ENCODE assay signal across 1 mouse cellular context in the genomic region with DNA sequence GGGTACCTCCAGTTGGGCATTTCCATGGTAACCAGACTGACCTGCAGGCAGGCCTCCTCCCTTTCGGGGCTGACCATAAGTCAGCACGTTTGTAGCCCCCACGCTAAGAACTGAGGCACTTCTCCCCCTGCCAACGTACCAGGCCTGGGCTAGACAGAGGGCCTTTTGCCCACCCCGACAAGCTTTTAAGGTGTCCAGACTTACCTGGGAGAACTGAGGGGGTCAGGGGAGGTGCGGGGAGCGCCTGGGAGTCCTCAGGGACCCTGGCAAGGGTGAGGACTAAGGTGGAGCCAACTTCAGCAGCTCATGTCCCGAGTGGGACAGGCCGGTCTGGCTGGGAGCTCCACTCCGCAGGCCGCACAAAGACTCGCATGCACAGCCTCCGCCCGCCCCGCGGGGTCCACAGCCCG.
TF ChIP-seq lines count a peak whose summit lies in the region.

No protein-coding gene starts in this region.

TF ChIP-seq in MEL, 35 proteins besides CTCF, POLR2A, EP300 and RAD21:
- TF ChIP-seq POLR2AphosphoS5 (IDR thresholded peaks at IDR 0.05; ENCODE audit: borderline replicate concordance, low read depth, low read length): no peak
- no peak for TF ChIP-seq ZNF384 (IDR thresholded peaks at IDR 0.05; ENCODE audit: low read depth, low read length)
- TF ChIP-seq BHLHE40 (IDR thresholded peaks at IDR 0.05; ENCODE audit: borderline replicate concordance, low read depth, low read length): no peak
- TF ChIP-seq USF2 (IDR thresholded peaks at IDR 0.05; ENCODE audit: borderline replicate concordance in 1 of 2, insufficient read depth in 1 of 2, low read depth in 1 of 2, low read length in 2 of 2): no peak
- no peak for TF ChIP-seq SMC3 (IDR thresholded peaks at IDR 0.05; ENCODE audit: low read depth, low read length)
- no peak for TF ChIP-seq ZKSCAN1 (IDR thresholded peaks at IDR 0.05; ENCODE audit: low read depth, low read length)
- TF ChIP-seq GATA1 (IDR thresholded peaks at IDR 0.05; ENCODE audit: low read depth, low read length): no peak
- no peak for TF ChIP-seq UBTF (IDR thresholded peaks at IDR 0.05; ENCODE audit: borderline replicate concordance, insufficient read depth, low read depth, low read length)
- TF ChIP-seq MAX (IDR thresholded peaks at IDR 0.05; ENCODE audit: low read length): no peak
